Mouse (Mus musculus) cerebellum, postnatal 25 days (tissue): Measurements from ENCODE around the gene Cnot1.

Source experiments
- DNase-seq, 2 experiments: peaks; one replicate each; pipeline ENCODE4 v3.0.0; 2021; ENCODE audit warnings: mixed read lengths in 2 of 2

Cnot1 gene

DNA sequence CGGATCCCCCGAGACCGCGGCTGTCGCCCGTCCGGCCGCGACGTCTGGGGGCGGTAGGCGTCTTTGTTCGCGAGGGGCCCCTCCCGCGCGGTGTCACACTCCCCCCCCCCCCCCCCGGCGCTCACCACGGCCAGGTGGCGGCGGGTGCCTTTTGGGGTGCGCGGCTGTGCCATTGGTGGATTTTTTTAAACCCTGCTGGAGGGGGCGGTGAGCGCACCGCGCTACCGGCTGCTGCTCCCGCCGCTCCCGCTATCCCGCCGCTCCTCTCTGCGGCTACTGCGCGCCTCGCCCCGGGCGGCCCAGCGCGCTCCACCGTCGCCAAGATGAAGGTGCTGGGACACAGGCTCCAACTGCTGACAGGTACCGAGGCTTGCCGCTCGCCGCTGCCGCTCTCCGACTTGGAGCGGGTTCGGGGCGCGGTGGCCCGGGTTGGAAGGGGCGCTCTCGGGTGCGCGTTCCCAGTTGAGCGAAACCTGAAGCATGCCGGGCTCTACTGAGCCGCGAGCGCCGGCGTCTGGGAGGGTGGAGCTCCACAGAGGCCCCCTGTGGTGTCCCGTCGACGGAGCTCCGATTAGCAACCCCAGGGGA lies 129.1 kb downstream of the Cnot1 start:
- DNase-seq, result peak; percentile 52 to 55

GRCm38 (mm10) chr8:95677591-95678023 lies 129.7 kb downstream of the Cnot1 start:
- peak in 1 of 2 experiments; percentile 42 for DNase-seq

DNA sequence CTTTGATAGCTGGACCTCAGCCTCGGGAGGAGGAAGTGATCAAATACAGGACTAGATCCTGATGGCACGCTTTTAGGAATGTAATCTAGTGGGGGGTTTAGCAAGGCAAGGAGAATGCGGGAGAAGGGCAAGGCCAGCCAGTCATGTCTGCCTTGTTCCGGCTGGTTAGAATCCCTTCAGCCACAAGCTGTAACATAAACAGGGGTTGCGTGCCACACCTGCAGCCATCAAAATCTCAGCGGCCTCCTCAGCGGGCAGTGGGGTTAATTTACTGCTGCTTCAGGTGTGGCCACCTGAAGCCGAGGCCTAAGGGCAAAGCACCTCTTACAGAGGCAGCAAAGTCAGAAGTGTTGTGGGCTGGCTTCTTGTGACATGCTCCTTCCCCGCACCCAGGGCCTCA lies 130.6 kb downstream of the Cnot1 start, which contains the start of gene Ndrg4:
TSS of gene Ndrg4 (plus strand) at position 350 of the 400 bp plus-strand sequence.
- DNase-seq, result no peak

- DNase-seq, result no peak
Observed at GRCm38 (mm10) chr8:95672811-95673210, 134.5 kb downstream of the Cnot1 start.

DNA sequence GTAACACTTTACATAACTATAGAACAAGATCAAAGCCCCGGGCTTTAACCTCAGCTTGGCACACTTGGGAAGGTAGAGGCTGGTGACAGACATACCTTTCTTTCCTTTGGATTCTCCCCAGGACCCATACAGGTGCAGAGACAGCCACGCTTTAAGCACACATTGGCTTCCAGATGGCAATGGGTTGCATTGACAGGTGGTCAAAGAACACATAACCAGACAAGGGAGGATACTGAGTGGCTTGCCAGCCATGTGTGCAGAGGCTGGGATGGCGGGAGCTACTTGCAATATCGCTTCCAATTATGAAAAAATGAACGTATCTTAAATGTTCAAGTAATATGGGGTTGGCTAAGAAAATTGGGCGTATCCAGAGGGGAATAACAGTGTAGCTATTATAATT lies 135.4 kb downstream of the Cnot1 start:
- no peak for DNase-seq

- no peak for DNase-seq
Observed at GRCm38 (mm10) chr8:95669967-95670366, 137.3 kb downstream of the Cnot1 start.
